Mouse (Mus musculus): ENCODE measurements around the gene Myadm. TPM values are rescaled to one million over a fixed set of nuclear protein-coding genes. Genes with fewer than 3 reads are reported as not detected.

Gene Myadm
- polyA plus RNA-seq, 1 experiment from 2014 or later, result 75.3 TPM

DNA sequence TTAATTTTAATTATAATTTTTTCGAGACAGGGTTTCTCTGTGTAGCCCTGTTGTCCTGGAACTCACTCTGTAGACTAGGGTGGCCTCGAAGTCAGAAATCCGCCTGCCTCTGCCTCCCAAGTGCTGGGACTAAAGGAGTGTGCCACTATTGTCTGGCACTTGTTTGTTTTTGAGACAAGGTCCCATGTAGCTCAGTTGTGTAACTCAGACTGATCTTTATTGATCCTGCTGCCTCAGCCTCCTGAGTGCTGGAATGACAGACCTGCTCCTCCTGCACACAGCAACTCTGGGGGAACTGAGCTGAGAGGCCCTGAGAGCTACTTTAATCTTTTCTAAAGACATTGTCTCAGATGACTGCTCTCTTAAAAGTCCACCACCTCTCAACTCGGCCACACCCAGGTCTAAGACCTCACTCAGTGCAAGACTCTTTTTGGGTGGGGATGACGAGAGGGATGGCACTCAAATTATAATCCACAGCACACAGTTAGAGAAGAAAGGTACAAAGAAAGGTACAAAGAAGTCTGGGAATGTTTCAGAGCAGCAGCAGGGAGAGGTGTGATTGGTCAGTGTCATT is 8.7 kb upstream of the Myadm start:
- no peaks in the 10 kb centered on the region for H3K27me3 ChIP-seq (replicated peaks; ENCODE audit: control insufficient read depth, insufficient read depth, low read length)
- no peak for ATAC-seq
- no peak overlapping the region for H3K27ac ChIP-seq (ENCODE audit: low read depth, low read length)
- H3K4me1 ChIP-seq (replicated peaks; ENCODE audit: control insufficient read depth, insufficient read depth, low read length), result no peaks in the 10 kb centered on the region
- H3K4me2 ChIP-seq (replicated peaks; ENCODE audit: low read depth), result no peak overlapping the region
- H3K9me3 ChIP-seq (ENCODE audit: control insufficient read depth), result no peaks in the 10 kb centered on the region
- WGBS, result 77% methylated on average over 5 of the region's 5 CpGs
- H3K36me3 ChIP-seq (ENCODE audit: control insufficient read depth, insufficient read depth), result no peaks in the 10 kb centered on the region
- H3K4me3 ChIP-seq (ENCODE audit: low read depth, low read length), result no peak overlapping the region
- TF ChIP-seq CTCF (IDR thresholded peaks at IDR 0.05; ENCODE audit: low read depth), result no peak
- H3K9ac ChIP-seq (ENCODE audit: low read depth, low read length), result no peak overlapping the region

- no peak for ATAC-seq
- Histone ChIP-seq H3K36me3 (ENCODE audit: control insufficient read depth, insufficient read depth) (no peaks in the 10 kb centered on the region), H3K27ac (ENCODE audit: low read depth, low read length) (no peak overlapping the region), H3K4me3 (ENCODE audit: low read depth, low read length) (no peak overlapping the region), H3K27me3 (replicated peaks; ENCODE audit: control insufficient read depth, insufficient read depth, low read length) (no peaks in the 10 kb centered on the region), H3K9ac (ENCODE audit: low read depth, low read length) (no peak overlapping the region), H3K9me3 (ENCODE audit: control insufficient read depth) (no peaks in the 10 kb centered on the region), H3K4me1 (replicated peaks; ENCODE audit: control insufficient read depth, insufficient read depth, low read length) (no peaks in the 10 kb centered on the region), H3K4me2 (replicated peaks; ENCODE audit: low read depth) (no peak overlapping the region)
- WGBS, result 47% methylated on average over 8 of the region's 8 CpGs
- TF ChIP-seq CTCF (IDR thresholded peaks at IDR 0.05; ENCODE audit: low read depth), result no peak
These were observed 8.2 kb upstream of the Myadm start for GRCm38 (mm10) chr7:3280654-3281153.

GRCm38 (mm10) chr7:3281741-3282140 is 7.1 kb upstream of the Myadm start:
- no peak overlapping the region for H3K27ac ChIP-seq (ENCODE audit: low read depth, low read length)
- 83% methylated on average over 6 of the region's 6 CpGs for WGBS
- ATAC-seq, result no peak
- H3K9me3 ChIP-seq (ENCODE audit: control insufficient read depth), result no peaks in the 10 kb centered on the region
- no peak overlapping the region for H3K4me3 ChIP-seq (ENCODE audit: low read depth, low read length)
- no peaks in the 10 kb centered on the region for H3K27me3 ChIP-seq (replicated peaks; ENCODE audit: control insufficient read depth, insufficient read depth, low read length)
- no peaks in the 10 kb centered on the region for H3K36me3 ChIP-seq (ENCODE audit: control insufficient read depth, insufficient read depth)
- TF ChIP-seq CTCF (IDR thresholded peaks at IDR 0.05; ENCODE audit: low read depth), result no peak
- H3K4me1 ChIP-seq (replicated peaks; ENCODE audit: control insufficient read depth, insufficient read depth, low read length), result no peaks in the 10 kb centered on the region
- no peak overlapping the region for H3K4me2 ChIP-seq (replicated peaks; ENCODE audit: low read depth)
- H3K9ac ChIP-seq (ENCODE audit: low read depth, low read length), result no peak overlapping the region

DNA sequence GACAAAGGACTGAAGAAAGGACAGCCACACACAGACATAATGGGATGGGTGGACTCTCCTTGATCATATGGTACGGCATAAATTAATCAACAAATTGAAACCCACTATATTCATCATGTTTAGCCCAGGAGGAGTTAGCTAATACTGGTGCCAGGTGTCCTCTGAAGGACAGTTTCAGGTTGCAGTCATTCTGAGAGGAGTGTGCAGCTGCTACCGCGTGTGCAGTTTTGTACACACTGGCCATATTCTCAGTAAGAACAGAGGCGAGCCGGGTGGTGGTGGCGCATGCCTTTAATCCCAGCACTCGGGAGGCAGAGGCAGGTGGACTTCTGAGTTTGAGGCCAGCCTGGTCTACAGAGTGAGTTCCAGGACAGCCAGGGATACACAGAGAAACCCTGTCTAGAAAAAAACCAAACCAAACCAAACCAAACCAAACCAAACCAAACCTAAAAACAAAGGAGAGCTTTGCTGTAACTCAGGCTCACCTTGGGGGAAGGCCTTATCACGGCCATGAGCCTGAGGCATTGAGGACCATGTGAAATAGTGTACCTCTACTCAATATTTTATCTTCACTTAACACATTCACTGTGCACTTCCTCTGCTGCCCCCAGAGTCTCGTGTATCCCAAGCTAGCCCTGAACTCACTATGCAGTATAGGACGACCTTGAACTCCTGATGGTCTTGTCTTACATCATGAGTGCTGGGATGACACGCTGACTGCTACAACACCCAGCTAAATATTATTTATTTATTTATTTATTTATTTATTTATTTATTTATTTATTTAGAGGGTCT is 5.6 kb upstream of the Myadm start:
- no peaks in the 10 kb centered on the region for H3K27me3 ChIP-seq (replicated peaks; ENCODE audit: control insufficient read depth, insufficient read depth, low read length)
- H3K4me2 ChIP-seq (replicated peaks; ENCODE audit: low read depth), result no peak overlapping the region
- H3K9ac ChIP-seq (ENCODE audit: low read depth, low read length), result no peak overlapping the region
- TF ChIP-seq CTCF (IDR thresholded peaks at IDR 0.05; ENCODE audit: low read depth), result no peak
- H3K36me3 ChIP-seq (ENCODE audit: control insufficient read depth, insufficient read depth), result no peaks in the 10 kb centered on the region
- no peak for ATAC-seq
- H3K4me3 ChIP-seq (ENCODE audit: low read depth, low read length), result no peak overlapping the region
- 0 out of 2 replicates have a peak, but pooled peaks cover 3% of the 10 kb centered on the region for H3K4me1 ChIP-seq (replicated peaks; ENCODE audit: control insufficient read depth, insufficient read depth, low read length)
- H3K9me3 ChIP-seq (ENCODE audit: control insufficient read depth), result no peaks in the 10 kb centered on the region
- H3K27ac ChIP-seq (ENCODE audit: low read depth, low read length), result no peak overlapping the region
- 88% methylated on average over 11 of the region's 11 CpGs for WGBS

DNA sequence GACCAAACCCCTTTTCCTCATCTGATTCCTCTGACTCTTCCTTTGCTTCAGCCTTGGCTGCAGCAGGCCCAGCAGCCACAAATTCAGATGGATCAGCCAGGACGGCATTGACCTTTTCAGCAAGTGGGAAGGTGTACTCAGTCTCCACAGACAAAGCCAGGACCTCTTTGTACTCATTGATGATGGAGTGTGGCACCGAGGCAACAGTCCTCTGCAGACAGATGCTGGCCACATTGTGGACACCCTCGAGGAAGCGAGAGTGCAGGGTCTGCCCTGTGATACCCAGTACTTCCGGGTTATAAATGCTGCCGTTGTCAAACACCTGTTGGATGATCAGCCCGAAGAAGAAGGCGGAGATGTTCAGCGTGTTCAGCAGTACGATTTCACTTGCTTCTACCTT is 4.3 kb upstream of the Myadm start:
- no peak overlapping the region for H3K4me2 ChIP-seq (replicated peaks; ENCODE audit: low read depth)
- no peak overlapping the region for H3K9ac ChIP-seq (ENCODE audit: low read depth, low read length)
- no peak overlapping the region for H3K4me3 ChIP-seq (ENCODE audit: low read depth, low read length)
- TF ChIP-seq CTCF (IDR thresholded peaks at IDR 0.05; ENCODE audit: low read depth), result no peak
- ATAC-seq, result no peak
- no peaks in the 10 kb centered on the region for H3K27me3 ChIP-seq (replicated peaks; ENCODE audit: control insufficient read depth, insufficient read depth, low read length)
- H3K4me1 ChIP-seq (replicated peaks; ENCODE audit: control insufficient read depth, insufficient read depth, low read length), result 0 out of 2 replicates have a peak, but pooled peaks cover 3% of the 10 kb centered on the region
- no peak overlapping the region for H3K27ac ChIP-seq (ENCODE audit: low read depth, low read length)
- H3K9me3 ChIP-seq (ENCODE audit: control insufficient read depth), result no peaks in the 10 kb centered on the region
- 77% methylated on average over 10 of the region's 10 CpGs for WGBS
- H3K36me3 ChIP-seq (ENCODE audit: control insufficient read depth, insufficient read depth), result no peaks in the 10 kb centered on the region

GRCm38 (mm10) chr7:3286036-3286435 is 2.8 kb upstream of the Myadm start:
- no peaks in the 10 kb centered on the region for H3K9me3 ChIP-seq (ENCODE audit: control insufficient read depth)
- H3K4me2 ChIP-seq (replicated peaks; ENCODE audit: low read depth), result no peak overlapping the region
- no peaks in the 10 kb centered on the region for H3K27me3 ChIP-seq (replicated peaks; ENCODE audit: control insufficient read depth, insufficient read depth, low read length)
- no peak overlapping the region for H3K27ac ChIP-seq (ENCODE audit: low read depth, low read length)
- no peak overlapping the region for H3K9ac ChIP-seq (ENCODE audit: low read depth, low read length)
- WGBS, result 92% methylated on average over 5 of the region's 5 CpGs
- 0 out of 2 replicates have a peak, but pooled peaks cover 6% of the 10 kb centered on the region for H3K4me1 ChIP-seq (replicated peaks; ENCODE audit: control insufficient read depth, insufficient read depth, low read length)
- no peaks in the 10 kb centered on the region for H3K36me3 ChIP-seq (ENCODE audit: control insufficient read depth, insufficient read depth)
- no peak overlapping the region for H3K4me3 ChIP-seq (ENCODE audit: low read depth, low read length)
- TF ChIP-seq CTCF (IDR thresholded peaks at IDR 0.05; ENCODE audit: low read depth), result no peak
- ATAC-seq, result no peak
